Mouse (Mus musculus) bone marrow, adult 2 months (tissue): ENCODE results near the gene Ncf1.

Experiments used
- CTCF ChIP-seq: fragments of 200-500 bp; IDR thresholded peaks from 2 replicates; pipeline ENCODE4 v1.5.1; 2011; ENCODE audit warnings: low read length, control low read depth; ENCODE audit not compliant: control insufficient read depth, insufficient read depth
- POLR2A ChIP-seq: fragments of 200-500 bp; IDR thresholded peaks from 2 replicates; pipeline ENCODE4 v1.6.1; 2011; ENCODE audit warnings: low read depth, mild to moderate bottlenecking, control low read depth, low read length, borderline replicate concordance; ENCODE audit not compliant: control insufficient read depth

- TF ChIP-seq POLR2A: peak; percentile 72; the same call in 1 of the 2 replicates
- TF ChIP-seq CTCF: no peak
Observed at GRCm38 (mm10) chr5:134232568-134232967, 3.1 kb upstream of the Ncf1 start.
